Mouse (Mus musculus): ENCODE data around the gene Mfsd11. TPM values are rescaled to one million over a fixed set of nuclear protein-coding genes. Genes with fewer than 3 reads are reported as not detected.

Gene Mfsd11
- polyA plus RNA-seq, 1 experiment from 2014 or later: 32.2 TPM

DNA sequence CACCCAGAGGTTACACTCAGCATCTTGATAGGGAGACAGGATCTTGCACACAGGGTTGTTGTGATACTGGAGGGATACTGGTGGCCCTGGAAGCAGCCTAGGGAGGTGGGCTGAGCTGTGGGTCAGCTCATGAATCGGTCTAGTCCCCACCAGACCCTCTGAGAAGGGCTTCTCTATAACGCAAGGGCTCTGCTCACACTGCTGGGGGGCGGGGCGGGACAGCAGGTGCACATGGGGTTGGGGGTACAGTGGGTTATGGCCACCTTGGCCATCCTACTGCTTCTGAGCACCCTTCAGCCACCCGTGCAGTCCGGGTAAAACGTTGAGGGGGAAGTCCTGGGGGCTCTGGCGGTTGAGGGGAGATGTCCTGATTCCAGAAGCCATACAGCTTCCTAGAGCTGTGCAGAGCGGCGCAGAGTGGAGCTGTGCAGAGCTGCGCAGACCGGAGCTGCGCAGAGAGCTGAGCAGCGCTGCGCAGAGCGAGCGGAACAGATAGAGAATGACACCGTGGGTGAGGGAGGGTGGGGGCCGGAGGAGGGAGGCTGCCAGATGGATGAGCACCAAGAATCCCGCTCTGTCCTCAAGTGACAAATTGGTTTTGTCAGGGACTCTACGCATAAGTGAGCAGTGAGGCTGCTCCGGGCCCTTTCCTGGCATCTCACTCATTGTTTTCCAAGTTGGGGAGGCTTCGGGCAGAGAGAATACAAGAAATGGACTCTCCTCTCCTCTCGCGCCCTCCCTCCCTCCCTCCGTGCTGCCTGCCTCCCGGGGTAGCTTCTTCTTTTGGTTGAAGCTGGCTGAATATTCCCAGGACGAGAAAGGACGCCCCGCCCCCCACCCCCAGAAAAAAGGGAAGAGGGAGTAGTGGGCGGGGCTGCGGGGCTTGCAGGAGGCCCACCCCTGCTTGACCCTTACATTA, 41.0 kb upstream of the Mfsd11 start:
- Histone ChIP-seq H3K27ac (replicated peaks) (peak overlapping the region; percentile 57), H3K27me3 (replicated peaks) (peaks cover 6% of the 10 kb centered on the region; the same call in 1 of the 2 replicates), H3K4me2 (peak overlapping the region; percentile 80), H3K36me3 (peaks cover 3% of the 10 kb centered on the region; the same call in 1 of the 2 replicates), H3K4me3 (peak overlapping the region; percentile 44), H3K9ac (peak overlapping the region; percentile 78), H3K4me1 (peaks cover 70% of the 10 kb centered on the region), H3K9me3 (no peaks in the 10 kb centered on the region)
- ATAC-seq (ENCODE audit: extremely low read depth, insufficient number of reproducible peaks, low FRiP score, low TSS enrichment): no peak
- 11% methylated on average over 32 of the region's 32 CpGs for WGBS

DNA sequence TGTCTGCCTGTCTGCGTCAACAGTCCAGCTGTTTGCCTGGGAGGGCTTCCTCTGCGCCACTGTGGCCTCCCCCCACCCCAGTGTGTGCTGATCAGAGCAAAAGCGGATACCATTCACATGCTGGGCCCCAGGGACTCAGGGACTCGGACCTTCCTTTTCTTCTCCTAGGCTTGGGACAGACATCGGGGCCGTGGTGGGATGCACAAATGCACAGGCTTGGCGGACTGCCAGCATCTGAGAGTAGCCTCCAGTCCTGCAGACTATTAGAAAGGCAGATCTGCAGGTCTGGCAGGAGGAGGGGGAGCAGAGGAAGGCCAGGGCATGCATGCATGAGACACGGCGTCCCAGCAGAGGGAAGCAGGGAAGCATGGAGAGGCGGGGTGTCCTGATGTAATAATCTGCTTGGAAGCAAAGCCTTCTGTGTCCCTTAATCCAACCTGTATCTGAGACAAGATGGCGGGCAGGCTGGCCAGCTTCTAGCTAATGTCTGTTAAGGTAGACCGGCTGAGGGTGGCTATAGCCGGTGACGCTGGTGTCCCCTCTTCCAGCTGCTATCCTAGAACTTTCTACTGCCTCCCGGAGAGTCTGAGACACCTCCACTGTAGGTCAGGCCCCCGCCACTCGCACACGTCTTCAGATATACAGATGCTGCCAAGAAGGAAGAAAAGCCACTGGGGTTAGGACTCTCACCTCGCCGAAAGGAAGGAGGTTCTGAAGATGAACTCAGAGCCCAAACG, 39.3 kb upstream of the Mfsd11 start:
- WGBS: 45% methylated on average over 21 of the region's 21 CpGs
- ATAC-seq (ENCODE audit: extremely low read depth, insufficient number of reproducible peaks, low FRiP score, low TSS enrichment): no peak
- no peaks in the 10 kb centered on the region for H3K9me3 ChIP-seq
- peaks cover 3% of the 10 kb centered on the region; the same call in 1 of the 2 replicates for H3K36me3 ChIP-seq
- peak overlapping the region; percentile 66 for H3K9ac ChIP-seq
- peak overlapping the region; percentile 33 for H3K4me2 ChIP-seq
- peaks cover 6% of the 10 kb centered on the region; the same call in 1 of the 2 replicates for H3K27me3 ChIP-seq (replicated peaks)
- H3K4me3 ChIP-seq: no peak overlapping the region
- H3K4me1 ChIP-seq: peaks cover 72% of the 10 kb centered on the region
- peak overlapping the region; percentile 86 for H3K27ac ChIP-seq (replicated peaks)

DNA sequence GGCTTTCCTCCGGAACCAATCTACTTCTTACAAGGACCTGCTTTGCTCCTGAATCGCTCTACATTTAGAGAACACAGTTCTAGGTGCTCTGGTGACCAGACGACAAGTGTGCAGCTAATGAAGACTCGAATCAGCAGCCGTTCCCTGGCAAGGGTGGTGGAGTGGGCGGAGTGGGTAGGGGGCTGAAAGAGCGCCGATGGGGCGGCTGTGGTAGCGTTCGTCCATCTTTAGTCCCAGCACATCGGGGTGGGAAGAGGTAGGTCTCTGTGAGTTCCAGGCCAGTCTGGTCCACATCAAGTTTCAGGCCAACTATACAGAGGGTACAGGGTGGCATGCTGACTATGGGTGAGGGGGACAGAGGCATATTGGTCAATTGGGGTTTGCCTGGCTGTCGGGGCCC, 38.6 kb upstream of the Mfsd11 start:
- 74% methylated on average over 13 of the region's 13 CpGs for WGBS
- Histone ChIP-seq H3K9ac (peak overlapping the region; percentile 66), H3K27me3 (replicated peaks) (peaks cover 6% of the 10 kb centered on the region; the same call in 1 of the 2 replicates), H3K9me3 (no peaks in the 10 kb centered on the region), H3K27ac (replicated peaks) (peak overlapping the region; percentile 86), H3K36me3 (peaks cover 3% of the 10 kb centered on the region; the same call in 1 of the 2 replicates), H3K4me1 (peaks cover 69% of the 10 kb centered on the region), H3K4me2 (no peak overlapping the region), H3K4me3 (no peak overlapping the region)
- ATAC-seq (ENCODE audit: extremely low read depth, insufficient number of reproducible peaks, low FRiP score, low TSS enrichment): no peak

DNA sequence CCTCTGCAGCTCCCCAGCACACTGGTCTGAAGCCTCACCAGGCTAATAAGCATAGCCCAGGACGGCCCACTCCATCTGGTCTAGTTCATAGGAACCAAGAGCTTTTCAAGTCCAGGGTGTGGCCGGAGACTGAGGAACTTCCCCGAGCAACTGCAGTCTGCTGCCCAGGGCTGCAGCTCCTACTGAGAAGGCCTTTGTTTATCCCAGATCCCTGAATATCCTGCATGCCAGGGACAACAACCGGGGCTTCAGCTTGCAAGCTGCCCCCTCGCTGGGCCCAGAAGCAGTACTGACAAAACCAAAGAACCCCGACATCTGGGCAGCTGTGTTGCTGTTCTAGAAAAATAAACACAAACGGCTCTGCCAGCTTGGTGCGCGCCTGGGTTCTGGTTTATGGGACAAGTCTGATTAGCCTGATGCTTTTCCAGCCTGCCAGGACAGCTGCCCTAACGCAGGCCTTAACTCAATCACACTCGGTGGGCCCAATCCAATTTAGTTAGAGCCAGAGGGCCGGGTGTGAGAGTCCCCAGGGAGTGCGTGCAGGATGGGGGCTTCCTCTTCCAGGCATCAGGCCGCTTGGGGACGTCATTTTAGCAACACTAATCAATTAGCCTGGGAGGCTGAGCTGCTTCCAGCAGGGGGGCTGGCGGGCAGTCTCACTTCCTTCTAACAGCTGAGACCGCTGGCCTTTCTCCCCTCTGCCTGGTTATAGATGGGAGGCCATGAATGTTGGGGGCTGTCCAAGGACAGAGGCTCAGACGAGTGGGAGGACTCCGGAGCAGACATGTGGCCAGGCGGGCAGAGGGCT, 38.0 kb upstream of the Mfsd11 start:
- 0 out of 2 replicates have a peak overlapping the region, but pooled peaks have one; percentile 26 for H3K4me2 ChIP-seq
- H3K27me3 ChIP-seq (replicated peaks): peaks cover 6% of the 10 kb centered on the region; the same call in 1 of the 2 replicates
- peak overlapping the region; percentile 86 for H3K27ac ChIP-seq (replicated peaks)
- H3K9ac ChIP-seq: peak overlapping the region; percentile 66
- no peak for ATAC-seq (ENCODE audit: extremely low read depth, insufficient number of reproducible peaks, low FRiP score, low TSS enrichment)
- peaks cover 75% of the 10 kb centered on the region for H3K4me1 ChIP-seq
- WGBS: 29% methylated on average over 20 of the region's 20 CpGs
- H3K36me3 ChIP-seq: no peaks in the 10 kb centered on the region
- no peak overlapping the region for H3K4me3 ChIP-seq
- H3K9me3 ChIP-seq: no peaks in the 10 kb centered on the region

DNA sequence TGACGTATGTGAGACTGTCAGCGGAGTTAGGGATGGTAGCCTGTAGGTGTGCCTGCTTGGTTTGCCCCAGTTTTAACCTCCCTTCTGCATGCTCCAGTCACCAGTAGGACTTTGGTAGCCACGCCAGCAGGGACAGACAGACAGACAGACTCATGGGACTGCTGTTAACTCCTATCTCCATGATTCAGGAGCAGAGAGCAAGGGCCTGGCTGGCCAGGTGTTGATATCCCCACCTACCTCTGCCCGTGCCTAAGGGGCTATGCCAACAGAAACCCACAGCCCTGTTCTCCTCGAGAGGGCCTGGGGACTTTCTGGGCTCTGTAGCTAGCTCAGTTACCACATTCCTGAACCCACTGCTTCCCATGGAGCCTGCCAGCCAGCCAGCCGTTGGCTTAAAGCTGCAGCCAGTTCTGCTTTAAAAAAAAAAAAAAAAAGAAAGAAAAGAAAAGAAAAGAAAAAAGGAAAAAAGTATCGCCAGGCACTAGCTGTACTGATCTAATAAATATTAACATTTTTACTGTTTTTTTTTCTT, 37.3 kb upstream of the Mfsd11 start:
- Histone ChIP-seq H3K4me3 (no peak overlapping the region), H3K9me3 (no peaks in the 10 kb centered on the region), H3K9ac (peak overlapping the region; percentile 66), H3K27ac (replicated peaks) (peak overlapping the region; percentile 86), H3K4me1 (peaks cover 82% of the 10 kb centered on the region), H3K4me2 (0 out of 2 replicates have a peak overlapping the region, but pooled peaks have one; percentile 26), H3K36me3 (no peaks in the 10 kb centered on the region), H3K27me3 (replicated peaks) (peaks cover 6% of the 10 kb centered on the region; the same call in 1 of the 2 replicates)
- WGBS: 27% methylated on average over 7 of the region's 7 CpGs
- no peak for ATAC-seq (ENCODE audit: extremely low read depth, insufficient number of reproducible peaks, low FRiP score, low TSS enrichment)

DNA sequence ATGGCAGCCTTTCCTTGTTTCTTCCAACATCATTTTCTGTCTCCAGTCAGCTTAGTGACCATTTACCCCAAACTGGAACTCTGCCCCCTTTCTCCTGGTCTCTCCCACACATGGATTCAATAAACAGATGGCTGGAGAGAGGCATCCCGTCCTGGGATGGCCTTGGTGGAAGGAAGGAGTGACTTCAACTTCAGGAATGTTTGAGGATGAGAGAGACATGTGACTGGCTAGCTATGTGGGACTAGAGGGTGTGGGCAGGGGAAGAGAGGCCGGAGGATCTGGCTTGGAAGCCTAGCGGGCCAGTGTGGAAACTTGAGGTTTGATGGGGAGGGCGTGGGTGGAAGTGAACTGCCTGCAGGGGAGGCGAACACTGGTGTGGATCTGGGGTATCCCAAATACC, 35.5 kb upstream of the Mfsd11 start:
- no peak overlapping the region for H3K4me2 ChIP-seq
- H3K27me3 ChIP-seq (replicated peaks): no peaks in the 10 kb centered on the region
- 52% methylated on average over 5 of the region's 5 CpGs for WGBS
- H3K36me3 ChIP-seq: no peaks in the 10 kb centered on the region
- no peak overlapping the region for H3K9ac ChIP-seq
- ATAC-seq (ENCODE audit: extremely low read depth, insufficient number of reproducible peaks, low FRiP score, low TSS enrichment): no peak
- H3K4me1 ChIP-seq: peaks cover 89% of the 10 kb centered on the region
- no peaks in the 10 kb centered on the region for H3K9me3 ChIP-seq
- H3K27ac ChIP-seq (replicated peaks): no peak overlapping the region
- no peak overlapping the region for H3K4me3 ChIP-seq

DNA sequence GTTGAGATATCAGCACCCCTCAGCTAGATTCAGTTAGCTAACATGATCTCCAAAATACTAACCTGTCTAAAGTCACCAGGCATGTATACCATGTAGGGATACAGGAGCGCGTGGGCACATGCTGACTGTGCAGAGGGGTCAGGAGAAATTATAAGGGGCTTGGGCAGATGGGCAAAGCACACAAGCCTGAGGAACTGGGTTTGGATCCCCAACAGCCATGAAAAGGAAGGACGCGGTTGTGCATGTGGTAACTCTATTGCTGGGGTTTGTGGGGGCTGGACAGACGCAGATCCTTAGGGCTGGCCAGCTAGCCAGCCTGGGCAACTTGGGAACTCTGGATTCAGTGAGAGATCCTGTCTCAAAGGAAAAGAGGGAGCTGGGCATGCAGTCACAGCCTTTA, 34.7 kb upstream of the Mfsd11 start:
- no peak overlapping the region for H3K4me3 ChIP-seq
- no peak overlapping the region for H3K4me2 ChIP-seq
- no peak for ATAC-seq (ENCODE audit: extremely low read depth, insufficient number of reproducible peaks, low FRiP score, low TSS enrichment)
- no peak overlapping the region for H3K27ac ChIP-seq (replicated peaks)
- peaks cover 90% of the 10 kb centered on the region for H3K4me1 ChIP-seq
- WGBS: 89% methylated on average over 5 of the region's 5 CpGs
- no peaks in the 10 kb centered on the region for H3K27me3 ChIP-seq (replicated peaks)
- H3K36me3 ChIP-seq: no peaks in the 10 kb centered on the region
- no peaks in the 10 kb centered on the region for H3K9me3 ChIP-seq
- no peak overlapping the region for H3K9ac ChIP-seq

DNA sequence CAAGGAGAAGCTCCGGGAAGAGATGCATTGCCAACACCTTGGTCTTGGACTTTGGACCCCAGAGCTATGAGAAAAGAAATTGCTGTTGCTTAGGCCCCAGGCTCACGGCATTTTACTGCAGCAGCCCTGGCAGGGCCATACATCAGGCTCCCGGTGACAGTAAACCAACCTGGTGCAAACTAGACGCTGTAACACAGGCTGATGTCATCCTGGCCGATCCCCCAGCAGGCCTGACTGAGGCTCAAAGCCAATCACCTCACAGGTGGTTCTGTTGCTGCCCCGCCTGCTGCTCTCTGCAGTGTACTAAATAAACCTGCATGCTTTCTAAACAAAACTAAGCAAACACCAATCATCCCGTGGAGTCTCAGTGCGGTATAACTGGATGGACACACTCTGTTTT, 33.5 kb upstream of the Mfsd11 start:
- H3K9me3 ChIP-seq: no peaks in the 10 kb centered on the region
- no peaks in the 10 kb centered on the region for H3K27me3 ChIP-seq (replicated peaks)
- H3K4me3 ChIP-seq: no peak overlapping the region
- WGBS: 56% methylated on average over 8 of the region's 8 CpGs
- H3K36me3 ChIP-seq: peaks cover under 1% of the 10 kb centered on the region; the same call in 1 of the 2 replicates
- 0 out of 2 replicates have a peak overlapping the region, but pooled peaks have one; percentile 4 for H3K9ac ChIP-seq
- peak overlapping the region; percentile 66; the same call in 1 of the 2 replicates for H3K27ac ChIP-seq (replicated peaks)
- peaks cover 83% of the 10 kb centered on the region for H3K4me1 ChIP-seq
- no peak overlapping the region for H3K4me2 ChIP-seq
- no peak for ATAC-seq (ENCODE audit: extremely low read depth, insufficient number of reproducible peaks, low FRiP score, low TSS enrichment)

DNA sequence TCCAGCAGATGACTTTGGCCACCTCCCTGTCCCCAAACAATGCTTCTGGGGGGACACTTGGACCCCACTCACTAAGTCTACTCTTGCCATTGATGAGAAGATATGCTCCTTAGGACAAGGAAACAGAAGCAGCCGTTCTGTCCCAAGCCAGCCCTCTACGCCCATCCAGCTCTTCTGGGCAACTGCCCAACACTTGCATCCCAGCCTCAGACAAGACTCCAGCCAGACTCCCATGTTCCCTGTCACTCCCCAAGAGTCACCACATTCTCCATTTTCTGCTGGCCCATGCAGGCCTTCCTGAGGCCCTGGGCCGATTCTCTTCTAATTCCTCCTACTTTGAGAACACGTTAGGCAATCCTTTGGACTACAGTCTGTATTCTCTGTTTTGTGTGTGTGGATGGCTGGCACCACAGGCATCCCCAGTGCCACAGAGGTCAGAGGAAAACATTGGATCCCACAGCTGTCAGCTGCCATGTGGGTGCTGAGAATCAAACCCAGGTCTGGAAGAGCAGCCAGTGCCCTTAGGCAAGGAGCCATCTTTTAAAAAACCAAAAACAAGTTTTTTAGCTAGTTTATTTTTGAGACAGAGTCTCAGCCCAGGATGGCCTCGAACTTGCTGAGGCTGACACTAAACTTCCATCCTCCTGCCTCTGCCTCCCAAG, 32.2 kb upstream of the Mfsd11 start:
- Histone ChIP-seq H3K4me1 (peaks cover 72% of the 10 kb centered on the region), H3K36me3 (peaks cover 3% of the 10 kb centered on the region; the same call in 1 of the 2 replicates), H3K27me3 (replicated peaks) (no peaks in the 10 kb centered on the region), H3K27ac (replicated peaks) (peak overlapping the region; percentile 96), H3K4me2 (no peak overlapping the region), H3K9me3 (no peaks in the 10 kb centered on the region), H3K4me3 (no peak overlapping the region), H3K9ac (no peak overlapping the region; the same call in 1 of the 2 replicates)
- no peak for ATAC-seq (ENCODE audit: extremely low read depth, insufficient number of reproducible peaks, low FRiP score, low TSS enrichment)
- WGBS: 73% methylated on average over 5 of the region's 5 CpGs
